Mouse (Mus musculus): ENCODE results near the gene Psg25. TPM values are rescaled to one million over a fixed set of nuclear protein-coding genes. Genes with fewer than 3 reads are reported as not detected.
"Not testable (repeated sequence)": the region's sequence is repeated elsewhere in the genome, so short reads cannot be mapped to it uniquely, and the experiment has no call there.

Psg25 gene
- not detected in 2 replicates for polyA plus RNA-seq (2015; fragmentation: Nextera tagmentation; extraction: Ambion mirVana)

DNA sequence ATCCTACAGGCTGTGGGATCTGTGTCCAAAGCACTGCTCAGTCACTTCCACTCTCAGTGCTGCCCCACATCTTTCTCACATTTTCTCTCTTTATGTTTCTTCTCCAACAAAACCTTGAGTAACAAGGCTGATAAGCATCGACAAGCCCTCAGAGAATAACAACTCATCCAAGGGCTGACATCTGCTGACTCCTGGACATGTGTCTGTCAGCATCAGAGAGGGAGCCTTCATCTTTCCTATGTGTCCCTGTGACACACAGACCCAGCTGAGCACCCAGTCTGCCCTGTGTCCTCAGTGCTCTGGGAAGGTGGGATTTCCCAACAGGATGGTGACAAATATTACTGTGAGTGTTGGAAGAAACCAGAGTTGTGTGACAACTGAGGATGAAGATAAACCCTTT lies at the start of gene Psg25:
Gene Psg25 (minus strand): TSS at position 101 of the 400 bp plus-strand sequence.
- Histone ChIP-seq H3K4me1 (ENCODE audit: insufficient read depth, low read depth, low read length) (no peaks in the 10 kb centered on the region), H3K4me2 (replicated peaks; ENCODE audit: low read depth, low read length) (no peak within 1 kb of the TSS), H3K27ac (ENCODE audit: low read length) (no peak within 1 kb of the TSS), H3K9ac (replicated peaks; ENCODE audit: low read depth) (no peak within 1 kb of the TSS), H3K4me3 (ENCODE audit: low read depth, low read length) (no peak within 1 kb of the TSS), H3K9me3 (ENCODE audit: low read length) (no peaks in the 10 kb centered on the region), H3K36me3 (ENCODE audit: insufficient read depth, low read length) (no peaks in the 10 kb centered on the region), H3K27me3 (replicated peaks; ENCODE audit: insufficient read depth, low read length) (no peaks in the 10 kb centered on the region)
- ATAC-seq (no peak), DNase-seq (ENCODE audit: low spot score) (no peak)
- no peak for TF ChIP-seq CTCF (IDR thresholded peaks at IDR 0.05)
- TF ChIP-seq EP300 (IDR thresholded peaks at IDR 0.05) = no peak
- 82% methylated on average over 1 of the region's 1 CpGs for WGBS

DNA sequence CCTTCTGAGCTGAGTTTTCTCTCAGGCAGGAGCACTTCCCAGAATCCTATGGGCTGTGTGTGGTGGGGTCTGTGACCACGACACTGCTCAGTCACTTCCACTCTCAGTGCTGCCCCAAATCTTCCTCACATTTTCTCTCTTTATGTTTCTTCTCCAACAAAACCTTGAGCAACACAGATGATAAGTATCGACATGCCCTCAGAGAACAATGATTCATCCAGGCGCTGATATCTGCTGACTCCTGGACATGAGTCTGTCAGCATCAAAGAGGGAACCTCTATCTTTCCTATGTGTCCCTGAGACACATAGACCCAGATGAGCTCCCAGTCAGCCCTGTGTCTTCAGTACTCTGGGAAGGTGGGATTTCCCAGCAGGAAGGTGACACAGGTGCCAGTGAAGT lies 35.1 kb upstream of the Psg25 start, which contains the start of gene Psg27:
Gene Psg27 (minus strand): TSS at position 101 of the 400 bp plus-strand sequence.
- Histone ChIP-seq H3K9me3 (ENCODE audit: low read length) (no peaks in the 10 kb centered on the region), H3K4me3 (ENCODE audit: low read depth, low read length) (no peak within 1 kb of the TSS), H3K4me1 (ENCODE audit: insufficient read depth, low read depth, low read length) (no peaks in the 10 kb centered on the region), H3K9ac (replicated peaks; ENCODE audit: low read depth) (no peak within 1 kb of the TSS), H3K27me3 (replicated peaks; ENCODE audit: insufficient read depth, low read length) (no peaks in the 10 kb centered on the region), H3K36me3 (ENCODE audit: insufficient read depth, low read length) (no peaks in the 10 kb centered on the region), H3K27ac (ENCODE audit: low read length) (no peak within 1 kb of the TSS), H3K4me2 (replicated peaks; ENCODE audit: low read depth, low read length) (no peak within 1 kb of the TSS)
- WGBS = 73% methylated on average over 3 of the region's 3 CpGs
- no peak for TF ChIP-seq EP300 (IDR thresholded peaks at IDR 0.05)
- TF ChIP-seq CTCF (IDR thresholded peaks at IDR 0.05) = no peak
- DNase-seq (ENCODE audit: low spot score) = no peak
- ATAC-seq = no peak

DNA sequence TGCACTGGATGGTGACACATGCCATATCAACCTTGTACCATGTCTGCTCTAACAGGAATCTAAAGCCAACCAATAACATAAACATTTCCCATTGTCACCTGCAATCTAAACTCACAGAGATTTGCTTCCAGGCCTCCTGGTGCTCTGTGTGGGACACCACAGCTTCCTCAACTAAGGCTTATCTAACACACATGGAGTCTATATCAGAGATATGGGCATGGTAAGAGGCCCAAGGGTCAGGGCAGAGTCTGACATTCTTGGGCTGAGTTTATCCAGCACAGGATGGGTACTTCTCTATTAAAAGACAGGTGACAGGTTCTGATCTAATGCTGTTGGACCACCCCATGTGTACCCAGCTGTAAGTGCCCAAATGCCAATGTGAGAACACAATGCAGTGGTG lies 27.8 kb upstream of the Psg25 start:
- ATAC-seq = no peak
- Histone ChIP-seq H3K36me3 (ENCODE audit: insufficient read depth, low read length) (no peaks in the 10 kb centered on the region), H3K4me2 (replicated peaks; ENCODE audit: low read depth, low read length) (no peak overlapping the region), H3K27ac (ENCODE audit: low read length) (no peak overlapping the region), H3K4me3 (ENCODE audit: low read depth, low read length) (no peak overlapping the region), H3K9me3 (ENCODE audit: low read length) (no peaks in the 10 kb centered on the region), H3K27me3 (replicated peaks; ENCODE audit: insufficient read depth, low read length) (no peaks in the 10 kb centered on the region), H3K4me1 (ENCODE audit: insufficient read depth, low read depth, low read length) (no peaks in the 10 kb centered on the region), H3K9ac (replicated peaks; ENCODE audit: low read depth) (no peak overlapping the region)
- no peak for DNase-seq (ENCODE audit: low spot score)
- TF ChIP-seq EP300 (IDR thresholded peaks at IDR 0.05) (no peak), CTCF (IDR thresholded peaks at IDR 0.05) (no peak)

DNA sequence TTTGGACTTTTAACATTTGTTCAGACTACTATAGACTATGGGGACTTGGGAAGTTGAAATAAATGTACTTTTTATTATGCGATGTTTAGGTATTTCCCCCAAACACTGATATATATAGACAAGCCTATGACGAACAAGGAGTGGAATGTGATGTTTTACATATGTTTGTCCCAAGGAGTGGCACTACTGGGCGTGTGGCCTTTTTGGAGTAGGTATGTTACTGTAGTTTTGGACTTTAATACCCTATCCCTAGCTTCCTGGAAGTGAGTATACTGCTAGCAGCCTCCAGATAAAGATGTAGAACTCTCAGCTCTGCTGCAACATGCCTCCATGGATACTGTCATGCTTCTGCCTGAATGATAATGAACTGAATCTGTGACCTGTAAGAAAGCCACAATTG lies 23.7 kb upstream of the Psg25 start:
- not testable (repeated sequence) for H3K27me3 ChIP-seq (replicated peaks; ENCODE audit: insufficient read depth, low read length); H3K4me3 ChIP-seq (ENCODE audit: low read depth, low read length); H3K36me3 ChIP-seq (ENCODE audit: insufficient read depth, low read length); ATAC-seq; H3K27ac ChIP-seq (ENCODE audit: low read length); DNase-seq (ENCODE audit: low spot score); H3K9me3 ChIP-seq (ENCODE audit: low read length); H3K4me2 ChIP-seq (replicated peaks; ENCODE audit: low read depth, low read length); H3K4me1 ChIP-seq (ENCODE audit: insufficient read depth, low read depth, low read length); H3K9ac ChIP-seq (replicated peaks; ENCODE audit: low read depth)
- 60% methylated on average over 3 of the region's 3 CpGs for WGBS

DNA sequence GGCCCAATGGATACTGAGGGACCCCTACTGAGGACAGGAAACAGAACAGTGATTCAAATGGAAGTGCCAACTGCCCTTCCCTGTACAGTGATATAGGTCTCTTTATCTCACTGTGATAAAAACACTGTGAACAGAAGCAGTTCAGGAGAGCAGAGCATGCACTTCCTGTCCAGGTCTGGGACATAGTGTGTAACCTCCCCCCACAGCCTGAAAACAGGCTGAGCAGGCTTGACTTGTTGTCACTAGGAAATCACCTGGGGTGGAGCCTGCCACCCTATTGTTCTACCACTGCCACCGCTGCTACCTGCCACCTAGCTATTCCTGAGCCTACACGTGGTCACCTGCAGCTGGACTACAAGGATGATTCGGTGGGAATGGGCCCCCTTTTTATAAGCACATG lies 1.4 kb upstream of the Psg25 start:
- H3K9ac ChIP-seq (replicated peaks; ENCODE audit: low read depth) = no peak overlapping the region
- TF ChIP-seq CTCF (IDR thresholded peaks at IDR 0.05) (no peak), EP300 (IDR thresholded peaks at IDR 0.05) (no peak)
- DNase-seq (ENCODE audit: low spot score) (no peak), ATAC-seq (no peak)
- no peaks in the 10 kb centered on the region for H3K9me3 ChIP-seq (ENCODE audit: low read length)
- no peak overlapping the region for H3K4me3 ChIP-seq (ENCODE audit: low read depth, low read length)
- 37% methylated on average over 3 of the region's 3 CpGs for WGBS
- H3K4me2 ChIP-seq (replicated peaks; ENCODE audit: low read depth, low read length) = no peak overlapping the region
- no peaks in the 10 kb centered on the region for H3K4me1 ChIP-seq (ENCODE audit: insufficient read depth, low read depth, low read length)
- no peaks in the 10 kb centered on the region for H3K27me3 ChIP-seq (replicated peaks; ENCODE audit: insufficient read depth, low read length)
- H3K27ac ChIP-seq (ENCODE audit: low read length) = no peak overlapping the region
- no peaks in the 10 kb centered on the region for H3K36me3 ChIP-seq (ENCODE audit: insufficient read depth, low read length)

DNA sequence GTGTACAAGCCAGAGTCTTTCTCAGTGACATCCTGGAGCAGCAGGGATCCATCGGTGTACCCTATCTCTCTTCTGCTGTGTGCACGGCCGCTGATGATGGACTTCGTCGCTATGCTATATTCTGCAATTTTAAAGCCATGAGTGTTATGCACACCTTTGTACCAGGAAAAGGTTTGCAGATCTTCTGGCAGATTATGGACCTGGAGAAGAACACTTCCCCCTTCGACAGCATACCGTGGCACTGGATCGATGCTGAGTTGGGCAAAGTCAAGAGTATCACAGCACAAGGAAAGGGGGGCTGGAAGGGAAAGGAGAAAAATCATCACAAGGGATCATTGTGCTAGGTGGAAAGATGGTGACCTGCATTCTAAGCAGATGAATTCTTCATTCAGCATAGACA lies 7.4 kb downstream of the Psg25 start:
- 92% methylated on average over 8 of the region's 8 CpGs for WGBS
- Histone ChIP-seq H3K9ac (replicated peaks; ENCODE audit: low read depth) (no peak overlapping the region), H3K4me3 (ENCODE audit: low read depth, low read length) (no peak overlapping the region), H3K4me1 (ENCODE audit: insufficient read depth, low read depth, low read length) (no peaks in the 10 kb centered on the region), H3K4me2 (replicated peaks; ENCODE audit: low read depth, low read length) (no peak overlapping the region), H3K36me3 (ENCODE audit: insufficient read depth, low read length) (no peaks in the 10 kb centered on the region), H3K9me3 (ENCODE audit: low read length) (no peaks in the 10 kb centered on the region), H3K27me3 (replicated peaks; ENCODE audit: insufficient read depth, low read length) (no peaks in the 10 kb centered on the region), H3K27ac (ENCODE audit: low read length) (no peak overlapping the region)
- DNase-seq (ENCODE audit: low spot score) (no peak), ATAC-seq (no peak)
- TF ChIP-seq EP300 (IDR thresholded peaks at IDR 0.05) = no peak
- TF ChIP-seq CTCF (IDR thresholded peaks at IDR 0.05) = no peak

DNA sequence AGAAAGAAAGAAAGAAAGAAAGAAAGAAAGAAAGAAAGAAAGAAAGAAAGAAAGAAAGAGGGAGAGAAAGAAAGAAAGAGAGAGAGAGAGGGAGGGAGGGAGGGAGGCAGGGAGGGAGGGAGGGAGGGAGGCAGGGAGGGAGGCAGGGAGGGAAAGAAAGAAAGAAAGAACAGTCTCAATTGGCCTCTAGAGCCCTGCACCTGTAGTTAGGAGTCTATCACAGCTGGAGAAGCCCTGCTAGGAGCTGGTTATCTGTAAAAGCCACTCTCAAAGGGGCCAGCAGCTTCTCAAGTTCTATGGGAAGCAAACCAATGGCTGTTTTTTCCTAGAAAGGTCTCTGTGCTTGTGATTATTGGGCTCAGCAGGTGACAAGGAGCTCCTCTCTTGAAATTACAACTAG lies 19.2 kb downstream of the Psg25 start:
- ATAC-seq; H3K36me3 ChIP-seq (ENCODE audit: insufficient read depth, low read length); H3K9ac ChIP-seq (replicated peaks; ENCODE audit: low read depth); H3K9me3 ChIP-seq (ENCODE audit: low read length); H3K4me2 ChIP-seq (replicated peaks; ENCODE audit: low read depth, low read length); DNase-seq (ENCODE audit: low spot score); H3K4me1 ChIP-seq (ENCODE audit: insufficient read depth, low read depth, low read length); H3K27me3 ChIP-seq (replicated peaks; ENCODE audit: insufficient read depth, low read length); H3K4me3 ChIP-seq (ENCODE audit: low read depth, low read length); H3K27ac ChIP-seq (ENCODE audit: low read length): not testable (repeated sequence)

DNA sequence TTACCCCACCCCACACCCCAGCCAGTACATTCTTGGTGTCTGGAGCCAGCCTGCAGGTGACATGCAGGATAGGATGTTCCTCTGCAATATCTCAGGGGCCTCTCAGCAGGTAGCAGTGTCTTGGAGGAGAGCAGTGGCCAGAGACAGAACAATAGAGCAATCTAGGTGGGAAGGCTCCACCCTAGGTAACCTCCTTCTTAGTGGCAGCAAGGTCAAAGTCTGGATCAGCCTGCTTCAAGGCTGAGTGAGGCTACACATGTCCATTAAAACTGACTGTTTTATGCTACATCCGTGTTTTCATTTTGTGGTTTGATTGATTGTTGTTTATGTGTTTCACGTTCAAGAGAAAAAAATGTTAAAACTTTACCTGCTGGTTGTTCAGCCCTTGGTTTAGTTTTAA lies 19.7 kb downstream of the Psg25 start:
- H3K27me3 ChIP-seq (replicated peaks; ENCODE audit: insufficient read depth, low read length); H3K9ac ChIP-seq (replicated peaks; ENCODE audit: low read depth); H3K27ac ChIP-seq (ENCODE audit: low read length); H3K4me3 ChIP-seq (ENCODE audit: low read depth, low read length); DNase-seq (ENCODE audit: low spot score); H3K36me3 ChIP-seq (ENCODE audit: insufficient read depth, low read length); H3K9me3 ChIP-seq (ENCODE audit: low read length); H3K4me2 ChIP-seq (replicated peaks; ENCODE audit: low read depth, low read length); ATAC-seq; H3K4me1 ChIP-seq (ENCODE audit: insufficient read depth, low read depth, low read length): not testable (repeated sequence)
- 31% methylated on average over 2 of the region's 2 CpGs for WGBS

Measured in lung, postnatal 0 days (tissue).